Mouse (Mus musculus): Measurements from ENCODE around the gene Gga3.

DNA sequence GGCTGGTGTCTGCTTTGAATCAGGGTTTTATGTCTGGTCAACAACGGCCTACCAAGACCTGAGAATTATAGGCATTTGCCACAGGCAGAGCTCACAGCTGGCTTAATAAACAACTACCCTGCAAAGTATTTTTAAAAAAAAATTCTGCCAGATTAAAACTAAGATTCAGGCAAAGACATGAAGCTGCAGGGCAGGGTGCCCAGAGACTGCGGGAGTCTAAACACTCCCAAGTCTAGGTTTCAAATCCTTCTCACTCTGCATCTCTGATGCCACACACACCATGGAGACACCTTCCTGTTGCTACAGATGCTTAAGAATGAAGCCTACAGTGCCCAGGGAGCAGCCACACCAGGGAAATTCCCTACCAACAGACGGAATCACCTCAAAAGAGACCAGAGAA, 47.8 kb upstream of the Gga3 start:
- TF ChIP-seq GATA1 (IDR thresholded peaks at IDR 0.05; ENCODE audit: borderline replicate concordance, low read length) = no peak
- TF ChIP-seq FLI1 (IDR thresholded peaks at IDR 0.05; ENCODE audit: low read length) = no peak

All from megakaryocyte, embryonic 14.5 days (primary cell).